Mouse (Mus musculus) adrenal gland, postnatal 36 days (tissue): ENCODE measurements at regions not wholly inside any gene's neighbourhood (a gene's known extent, or its start where the extent isn't known, plus 50 kb on each side); places are given as distances from the start of the nearest gene placed in this dataset.

ENCODE experiments used
- DNase-seq, 2 experiments: peaks; one replicate each; pipeline ENCODE4 v3.0.0; 2021; ENCODE audit warnings: mixed read lengths in 1 of 2

GRCm38 (mm10) chr1:177667041-177667791, 62.4 kb upstream of the 1700016C15Rik start:
- no peak for DNase-seq

- no peak for DNase-seq
Measured at GRCm38 (mm10) chr1:177670576-177670975, 59.0 kb upstream of the 1700016C15Rik start.

GRCm38 (mm10) chr1:177676657-177677056, 53.0 kb upstream of the 1700016C15Rik start:
- DNase-seq = no peak

GRCm38 (mm10) chr1:177678832-177679231, 50.8 kb upstream of the 1700016C15Rik start:
- no peak for DNase-seq
